Mouse (Mus musculus) midbrain, embryonic 13.5 days (tissue): ENCODE data around the gene Itm2b. TPM values are rescaled to one million over a fixed set of nuclear protein-coding genes. Genes with fewer than 3 reads are reported as not detected.
A peak's percentile ranks its signal among the peaks of the same experiment; 100 is the strongest.

Experiments
- ATAC-seq: fragments of 200-750 bp; cut with Nextera tagmentation; 2 replicates; pipeline ENCODE4 v1.8.0; 2017; ENCODE audit warnings: mild to moderate bottlenecking, moderate TSS enrichment, moderate library complexity
- H3K27ac ChIP-seq: fragments of 300-500 bp; sonication (generic); 2 replicates; pipeline ENCODE4 v1.5.1; 2015; ENCODE audit warnings: inconsistent platforms, mild to moderate bottlenecking, moderate library complexity
- H3K27me3 ChIP-seq: fragments of 300-500 bp; sonication (generic); 2 replicates; pipeline ENCODE4 v1.6.1; 2015; ENCODE audit warnings: mild to moderate bottlenecking, inconsistent platforms
- H3K36me3 ChIP-seq: fragments of 300-500 bp; sonication (generic); 2 replicates; pipeline ENCODE4 v1.6.1; 2015; ENCODE audit warnings: mild to moderate bottlenecking, inconsistent platforms
- H3K4me1 ChIP-seq: fragments of 300-500 bp; sonication (generic); replicated peaks from 2 replicates; pipeline ENCODE4 v1.6.1; 2015; ENCODE audit warnings: inconsistent platforms
- H3K4me2 ChIP-seq: fragments of 300-500 bp; sonication (generic); replicated peaks from 2 replicates; pipeline ENCODE4 v1.6.1; 2015; ENCODE audit warnings: moderate library complexity, mild to moderate bottlenecking, inconsistent platforms
- H3K4me3 ChIP-seq: fragments of 300-500 bp; sonication (generic); replicated peaks from 2 replicates; pipeline ENCODE4 v1.5.1; 2015; ENCODE audit warnings: mild to moderate bottlenecking, inconsistent platforms
- H3K9ac ChIP-seq: fragments of 300-500 bp; sonication (generic); replicated peaks from 2 replicates; pipeline ENCODE4 v1.6.1; 2015; ENCODE audit warnings: mild to moderate bottlenecking, inconsistent platforms
- H3K9me3 ChIP-seq: fragments of 300-500 bp; sonication (generic); 2 replicates; pipeline ENCODE4 v1.6.1; 2016; ENCODE audit warnings: mild to moderate bottlenecking, inconsistent platforms
- WGBS: fragments of 180-500 bp; shearing (Covaris S2); methylation state at CpG from one replicate; pipeline ENCODE4 v1.1.7; 2015; 5-methylcytosine and 5-hydroxymethylcytosine counted together
- polyA plus RNA-seq: library from polyadenylated mRNA; unstranded; fragments of >200 nt; fragmentation: Nextera tagmentation; extraction: Ambion mirVana; gene quantifications from 2 replicates; pipeline ENCODE4 v1.2.1, GENCODE M21; 2015

Itm2b gene
- polyA plus RNA-seq, 1 experiment from 2014 or later, result 449 TPM

DNA sequence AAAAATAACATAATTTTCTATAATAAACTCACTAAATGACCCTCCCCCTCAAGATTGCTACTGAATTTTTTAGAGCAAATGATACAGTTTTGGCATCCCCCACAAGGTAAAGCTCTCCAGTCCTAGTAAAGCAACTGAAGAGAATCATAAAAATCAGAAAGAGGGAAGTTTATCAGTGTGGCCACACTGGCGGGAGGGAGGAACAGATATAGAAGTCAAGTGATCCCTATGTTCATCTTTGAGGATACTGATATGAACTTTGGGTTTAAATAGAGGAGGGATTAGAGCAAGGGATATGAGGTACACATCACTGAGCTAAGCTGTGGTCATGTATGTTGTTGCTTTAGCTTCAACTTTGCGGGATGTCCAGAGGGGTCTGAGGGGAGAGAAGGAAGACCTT is 5.1 kb upstream of the Itm2b start:
- Histone ChIP-seq H3K9me3 (no peaks in the 10 kb centered on the region), H3K4me3 (no peak overlapping the region), H3K9ac (no peak overlapping the region), H3K4me2 (no peak overlapping the region), H3K27ac (no peak overlapping the region), H3K4me1 (peaks cover 5% of the 10 kb centered on the region; the same call in 1 of the 2 replicates), H3K27me3 (no peaks in the 10 kb centered on the region), H3K36me3 (no peaks in the 10 kb centered on the region)
- WGBS, result 91% methylated on average over 2 of the region's 2 CpGs
- no peak for ATAC-seq

DNA sequence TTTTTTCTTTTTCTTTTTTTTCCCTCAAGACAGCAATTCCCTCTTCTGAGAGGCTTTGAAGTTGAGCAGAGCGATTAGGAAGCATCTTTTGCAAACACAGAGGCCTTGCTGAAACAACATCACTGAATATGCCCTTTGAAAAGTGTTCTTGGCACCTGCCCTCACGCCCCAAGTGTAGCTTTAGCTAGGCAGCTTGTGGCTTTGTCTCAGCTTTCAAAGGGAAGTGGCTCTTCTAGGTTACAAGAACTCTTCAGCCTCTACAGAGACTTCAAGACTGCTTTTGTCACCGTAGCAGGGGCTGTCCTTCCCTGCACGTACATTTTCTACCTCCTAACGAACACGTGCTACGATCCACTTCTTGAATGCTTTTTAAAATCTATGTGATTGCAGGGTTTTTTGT is 4.0 kb upstream of the Itm2b start:
- Histone ChIP-seq H3K4me3 (no peak overlapping the region), H3K27me3 (no peaks in the 10 kb centered on the region), H3K4me2 (no peak overlapping the region), H3K27ac (no peak overlapping the region), H3K9ac (no peak overlapping the region), H3K9me3 (no peaks in the 10 kb centered on the region), H3K36me3 (no peaks in the 10 kb centered on the region), H3K4me1 (peaks cover 8% of the 10 kb centered on the region)
- whole genome bisulfite sequencing, result 42% methylated on average over 7 of the region's 7 CpGs
- ATAC-seq, result no peak

DNA sequence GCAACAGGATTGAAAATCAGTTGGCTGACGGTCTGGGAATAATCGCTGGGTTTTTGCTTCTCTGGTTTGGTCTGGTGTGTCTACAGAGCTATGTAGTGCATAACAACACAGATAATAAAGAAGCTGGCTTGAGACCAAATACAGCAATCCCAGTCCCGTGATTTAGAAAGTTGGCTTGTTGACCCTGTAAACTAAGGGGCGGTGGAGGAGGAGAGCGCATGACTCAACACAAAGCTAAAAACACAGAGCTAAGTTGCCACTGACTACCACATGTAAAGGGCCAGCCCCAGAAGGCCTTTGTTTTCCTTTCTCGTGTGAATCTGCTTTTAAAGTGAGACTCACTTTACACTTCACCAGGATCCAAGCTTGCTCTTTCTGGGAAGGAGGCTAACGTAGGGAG is 3.5 kb upstream of the Itm2b start:
- Histone ChIP-seq H3K4me2 (no peak overlapping the region), H3K9ac (no peak overlapping the region), H3K4me3 (no peak overlapping the region), H3K27ac (no peak overlapping the region), H3K36me3 (no peaks in the 10 kb centered on the region), H3K9me3 (no peaks in the 10 kb centered on the region), H3K4me1 (peaks cover 13% of the 10 kb centered on the region), H3K27me3 (no peaks in the 10 kb centered on the region)
- WGBS, result 56% methylated on average over 7 of the region's 7 CpGs
- no peak for ATAC-seq

DNA sequence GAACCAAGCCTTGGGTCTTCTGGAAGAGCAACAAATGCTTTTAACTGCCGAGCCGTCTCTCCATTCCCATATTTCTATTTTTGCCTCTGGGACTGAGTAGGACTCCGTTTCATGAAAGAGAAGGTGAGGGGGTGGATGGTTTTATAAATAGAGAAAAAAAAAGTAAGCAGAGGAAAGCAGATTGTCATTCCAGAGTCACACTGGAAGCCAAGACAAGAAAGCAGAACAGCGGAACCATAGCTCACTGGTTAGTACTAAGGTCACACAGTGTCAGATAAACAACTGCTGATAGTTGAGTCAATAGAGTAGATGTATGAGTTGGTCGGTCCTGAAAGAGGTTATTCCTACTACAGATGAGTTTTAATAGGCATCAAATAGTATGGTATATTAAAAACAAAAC is 1.4 kb upstream of the Itm2b start:
- WGBS, result 88% methylated on average over 5 of the region's 5 CpGs
- no peak for ATAC-seq
- H3K27me3 ChIP-seq, result no peaks in the 10 kb centered on the region
- H3K9me3 ChIP-seq, result no peaks in the 10 kb centered on the region
- H3K9ac ChIP-seq, result no peak overlapping the region
- no peaks in the 10 kb centered on the region for H3K36me3 ChIP-seq
- H3K4me1 ChIP-seq, result peaks cover 34% of the 10 kb centered on the region
- H3K27ac ChIP-seq, result no peak overlapping the region
- no peak overlapping the region for H3K4me3 ChIP-seq
- H3K4me2 ChIP-seq, result no peak overlapping the region

DNA sequence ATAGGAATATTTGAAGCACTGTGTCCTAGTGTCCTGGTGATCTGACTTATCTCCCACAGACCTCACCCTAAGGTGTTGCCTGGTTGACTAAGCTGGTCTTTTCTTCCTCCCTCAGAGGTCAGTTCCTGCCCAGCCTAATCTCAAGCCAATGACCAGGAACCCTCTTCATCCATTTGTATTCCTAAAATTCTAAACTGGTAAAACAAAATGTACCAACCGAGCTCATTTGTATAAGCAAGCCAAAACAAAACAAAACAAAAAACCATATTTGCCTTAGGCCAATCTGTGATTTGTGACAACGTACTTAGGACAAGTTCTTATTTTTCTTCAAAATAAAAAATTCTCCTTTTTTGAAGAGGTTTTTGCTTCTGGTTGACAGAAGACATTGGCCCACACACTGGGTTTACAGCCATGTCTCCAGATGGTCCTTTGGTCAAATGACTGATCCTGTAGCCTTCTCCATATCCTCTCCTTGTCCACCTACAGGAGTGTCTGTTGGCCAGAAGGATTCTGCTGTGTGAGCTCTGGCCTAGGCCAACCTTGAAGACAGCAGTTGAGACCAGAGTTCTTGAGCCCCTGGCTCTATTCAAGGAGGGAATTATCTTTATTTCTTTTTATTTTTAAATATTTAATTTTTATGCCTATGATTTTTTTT is 758 bp upstream of the Itm2b start:
- WGBS, result 80% methylated on average over 2 of the region's 2 CpGs
- Histone ChIP-seq H3K36me3 (no peaks in the 10 kb centered on the region), H3K27me3 (no peaks in the 10 kb centered on the region), H3K4me2 (peak overlapping the region; percentile 71), H3K9ac (no peak overlapping the region), H3K27ac (peak overlapping the region; percentile 93; the same call in 1 of the 2 replicates), H3K4me1 (peaks cover 37% of the 10 kb centered on the region), H3K4me3 (peak overlapping the region; percentile 90), H3K9me3 (no peaks in the 10 kb centered on the region)
- ATAC-seq, result peak; percentile 4; the same call in 1 of the 2 replicates

DNA sequence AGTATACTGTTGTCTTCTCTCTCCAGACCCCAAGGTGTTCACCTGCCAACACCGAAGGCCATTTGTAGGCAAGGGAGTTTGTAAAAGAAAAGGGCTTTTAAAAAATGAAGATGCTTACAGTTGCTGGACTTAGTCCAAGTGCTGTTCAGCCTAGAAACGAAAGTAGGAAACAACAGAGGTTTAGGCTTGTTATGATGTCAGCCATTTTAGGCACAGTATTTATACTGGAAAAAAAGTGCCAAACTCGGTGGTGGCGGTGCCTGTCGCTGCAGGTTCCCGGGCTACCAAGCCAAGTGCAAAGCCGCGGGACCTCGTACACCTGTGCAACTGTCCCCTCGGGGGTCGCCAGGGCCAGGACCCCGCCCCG is 560 bp downstream of the Itm2b start:
- ATAC-seq, result no peak; the same call in 1 of the 2 replicates
- WGBS, result under 1% methylated on average over 13 of the region's 13 CpGs
- Histone ChIP-seq H3K4me3 (peak overlapping the region; percentile 90), H3K4me2 (peak overlapping the region; percentile 71), H3K9me3 (no peaks in the 10 kb centered on the region), H3K27me3 (no peaks in the 10 kb centered on the region), H3K4me1 (peaks cover 37% of the 10 kb centered on the region), H3K36me3 (no peaks in the 10 kb centered on the region; the same call in 1 of the 2 replicates), H3K9ac (peak overlapping the region; percentile 96), H3K27ac (peak overlapping the region; percentile 93)

DNA sequence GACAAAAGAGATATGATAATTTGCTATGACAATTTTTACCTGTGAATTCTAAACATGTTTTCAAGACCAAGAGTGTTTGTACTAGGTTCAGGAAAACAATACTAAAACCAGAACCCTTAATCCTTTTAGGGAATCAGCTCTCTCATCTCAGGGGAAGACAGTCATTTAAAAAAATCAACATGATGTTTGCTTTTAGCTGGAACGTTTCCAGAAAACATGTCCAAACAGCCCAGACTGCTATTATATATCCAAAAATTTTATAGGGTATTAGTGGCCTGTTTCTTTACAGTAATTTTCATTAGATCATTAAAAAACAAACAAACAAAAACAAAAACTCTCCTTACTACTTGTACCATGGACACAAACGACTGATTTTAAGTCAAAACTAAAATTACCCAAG is 1.3 kb downstream of the Itm2b start:
- peak overlapping the region; percentile 96 for H3K9ac ChIP-seq
- H3K36me3 ChIP-seq, result peaks cover 2% of the 10 kb centered on the region; the same call in 1 of the 2 replicates
- peak overlapping the region; percentile 71 for H3K4me2 ChIP-seq
- no peak for ATAC-seq
- 47% methylated on average over 2 of the region's 2 CpGs for WGBS
- peaks cover 37% of the 10 kb centered on the region for H3K4me1 ChIP-seq
- H3K27ac ChIP-seq, result no peak overlapping the region
- peak overlapping the region; percentile 90 for H3K4me3 ChIP-seq
- H3K9me3 ChIP-seq, result no peaks in the 10 kb centered on the region
- H3K27me3 ChIP-seq, result no peaks in the 10 kb centered on the region

DNA sequence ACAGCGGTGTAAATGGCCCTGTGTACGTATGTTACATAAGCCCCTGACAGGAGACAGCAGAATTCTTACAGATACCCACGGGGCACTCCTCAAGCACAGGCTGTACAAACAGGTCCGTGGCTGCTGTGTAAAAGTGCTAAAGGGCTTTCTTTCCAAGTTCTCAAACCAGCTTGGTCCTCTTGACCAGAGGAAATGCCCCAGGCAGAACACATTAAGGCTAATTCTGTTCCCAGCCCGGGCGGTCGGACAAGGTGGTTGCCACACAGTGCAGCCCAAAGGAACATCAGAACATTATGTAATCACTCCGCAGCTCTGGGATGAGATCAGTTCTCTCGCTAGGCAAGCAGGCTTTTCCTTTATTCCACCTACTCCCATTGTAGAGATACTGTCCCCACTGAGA is 2.4 kb downstream of the Itm2b start:
- Histone ChIP-seq H3K9me3 (no peaks in the 10 kb centered on the region), H3K27ac (peak overlapping the region; percentile 51; the same call in 1 of the 2 replicates), H3K4me1 (peaks cover 37% of the 10 kb centered on the region), H3K27me3 (no peaks in the 10 kb centered on the region), H3K9ac (peak overlapping the region; percentile 52), H3K36me3 (peaks cover 6% of the 10 kb centered on the region; the same call in 1 of the 2 replicates), H3K4me3 (peak overlapping the region; percentile 90), H3K4me2 (peak overlapping the region; percentile 71)
- WGBS, result 48% methylated on average over 9 of the region's 9 CpGs
- no peak for ATAC-seq

DNA sequence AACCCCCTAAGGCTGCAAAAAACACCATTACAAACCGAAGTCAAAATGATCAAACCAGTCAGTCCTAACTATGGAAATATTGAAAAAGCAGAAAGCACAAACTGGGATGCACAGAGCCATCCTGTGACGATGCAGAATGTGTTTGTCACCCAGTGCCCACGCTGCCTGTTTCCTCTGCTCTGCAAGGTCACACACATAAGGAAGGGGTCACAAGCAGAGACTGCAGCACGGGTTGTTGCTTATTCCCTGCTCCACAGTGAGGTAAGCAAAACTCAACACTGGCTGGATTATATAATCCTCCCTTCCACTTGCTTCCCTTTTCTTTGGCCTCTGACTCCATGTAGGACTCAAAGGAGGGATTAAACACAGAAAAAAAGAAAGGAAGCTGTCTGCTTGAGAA is 3.5 kb downstream of the Itm2b start:
- H3K4me2 ChIP-seq, result no peak overlapping the region
- no peak overlapping the region for H3K9ac ChIP-seq
- no peaks in the 10 kb centered on the region for H3K27me3 ChIP-seq
- peaks cover 37% of the 10 kb centered on the region for H3K4me1 ChIP-seq
- no peak overlapping the region for H3K27ac ChIP-seq
- H3K9me3 ChIP-seq, result no peaks in the 10 kb centered on the region
- WGBS, result 61% methylated on average over 4 of the region's 4 CpGs
- H3K36me3 ChIP-seq, result peaks cover 6% of the 10 kb centered on the region; the same call in 1 of the 2 replicates
- ATAC-seq, result no peak
- no peak overlapping the region for H3K4me3 ChIP-seq

DNA sequence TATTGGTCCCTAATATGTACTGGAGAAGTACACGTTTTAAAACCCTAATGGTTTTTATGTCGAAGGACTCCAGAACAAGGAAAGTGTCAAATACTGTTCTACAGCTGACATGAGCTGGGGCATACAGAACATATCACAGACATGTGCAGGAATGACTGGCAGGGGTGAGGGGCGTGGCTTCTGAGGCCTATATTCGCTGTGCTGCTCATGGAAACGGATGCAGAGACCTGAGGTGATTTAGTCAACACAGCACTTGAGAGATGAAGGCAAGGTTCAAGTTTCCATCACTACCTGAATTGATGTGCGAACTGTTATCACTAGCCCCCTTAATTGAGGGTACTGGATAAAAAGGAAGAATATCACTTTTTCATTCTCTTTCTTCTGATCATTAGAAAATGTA is 7.3 kb downstream of the Itm2b start:
- Histone ChIP-seq H3K27ac (no peak overlapping the region), H3K27me3 (no peaks in the 10 kb centered on the region), H3K9me3 (no peaks in the 10 kb centered on the region), H3K4me1 (peaks cover 28% of the 10 kb centered on the region), H3K4me3 (no peak overlapping the region), H3K9ac (no peak overlapping the region), H3K36me3 (peaks cover 6% of the 10 kb centered on the region; the same call in 1 of the 2 replicates), H3K4me2 (no peak overlapping the region)
- 94% methylated on average over 6 of the region's 6 CpGs for WGBS
- ATAC-seq, result no peak

DNA sequence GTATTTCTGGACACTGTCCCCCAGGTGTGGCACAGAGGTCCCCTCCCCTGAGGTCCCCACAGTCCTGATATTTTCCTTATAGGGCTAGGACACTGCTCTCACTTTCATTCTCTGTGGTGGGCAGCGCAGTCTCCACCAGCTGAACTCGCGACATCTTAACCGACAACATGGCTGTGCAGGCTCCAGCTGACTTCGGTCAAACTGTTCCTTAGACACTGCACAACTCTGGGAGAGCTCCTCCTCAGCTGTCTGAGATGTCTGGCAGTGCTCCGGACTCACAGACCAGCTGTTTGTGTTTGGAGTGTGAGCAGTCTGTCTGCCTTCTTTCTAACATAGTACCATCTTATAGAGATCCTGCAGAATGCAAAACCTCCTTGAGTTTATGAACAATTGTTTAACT is 8.2 kb downstream of the Itm2b start:
- WGBS, result 91% methylated on average over 6 of the region's 6 CpGs
- H3K4me2 ChIP-seq, result no peak overlapping the region

DNA sequence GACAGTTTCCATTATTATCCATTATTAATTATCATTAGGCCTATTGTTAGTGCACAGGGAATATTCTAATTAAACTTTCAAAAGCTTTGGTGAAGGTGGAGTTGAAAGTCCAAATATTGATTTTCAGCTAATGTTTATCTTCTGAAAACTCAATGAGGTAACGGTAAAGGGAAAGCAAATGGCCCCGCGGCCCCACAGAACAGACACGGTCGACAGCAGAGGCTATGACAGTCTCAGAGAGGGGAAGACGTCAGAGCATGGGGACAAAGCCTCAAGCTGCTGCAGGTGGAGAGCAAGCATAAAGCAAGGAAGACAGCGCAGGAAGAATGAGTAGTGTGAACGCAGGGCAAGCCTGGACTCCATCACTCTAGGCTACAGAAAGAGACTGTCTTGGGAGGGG is 9.2 kb downstream of the Itm2b start:
- no peak overlapping the region for H3K4me2 ChIP-seq
- no peaks in the 10 kb centered on the region for H3K27me3 ChIP-seq
- no peak overlapping the region for H3K4me3 ChIP-seq
- no peak overlapping the region for H3K9ac ChIP-seq
- no peak overlapping the region for H3K27ac ChIP-seq
- WGBS, result 63% methylated on average over 8 of the region's 8 CpGs
- peaks cover 17% of the 10 kb centered on the region; the same call in 1 of the 2 replicates for H3K4me1 ChIP-seq
- H3K9me3 ChIP-seq, result no peaks in the 10 kb centered on the region
- ATAC-seq, result 0 out of 2 replicates have a peak, but pooled peaks have one; percentile 30
- peaks cover 9% of the 10 kb centered on the region; the same call in 1 of the 2 replicates for H3K36me3 ChIP-seq

More for the DNA sequence above, 8.2 kb downstream of the Itm2b start:
- H3K4me3 ChIP-seq, result no peak overlapping the region
- H3K9me3 ChIP-seq, result no peaks in the 10 kb centered on the region
- H3K27ac ChIP-seq, result no peak overlapping the region
- no peak overlapping the region for H3K9ac ChIP-seq
- no peak for ATAC-seq
- no peaks in the 10 kb centered on the region for H3K27me3 ChIP-seq
- peaks cover 25% of the 10 kb centered on the region for H3K4me1 ChIP-seq
- H3K36me3 ChIP-seq, result peaks cover 6% of the 10 kb centered on the region; the same call in 1 of the 2 replicates
